Mouse (Mus musculus): ENCODE data around the gene Amn.

DNA sequence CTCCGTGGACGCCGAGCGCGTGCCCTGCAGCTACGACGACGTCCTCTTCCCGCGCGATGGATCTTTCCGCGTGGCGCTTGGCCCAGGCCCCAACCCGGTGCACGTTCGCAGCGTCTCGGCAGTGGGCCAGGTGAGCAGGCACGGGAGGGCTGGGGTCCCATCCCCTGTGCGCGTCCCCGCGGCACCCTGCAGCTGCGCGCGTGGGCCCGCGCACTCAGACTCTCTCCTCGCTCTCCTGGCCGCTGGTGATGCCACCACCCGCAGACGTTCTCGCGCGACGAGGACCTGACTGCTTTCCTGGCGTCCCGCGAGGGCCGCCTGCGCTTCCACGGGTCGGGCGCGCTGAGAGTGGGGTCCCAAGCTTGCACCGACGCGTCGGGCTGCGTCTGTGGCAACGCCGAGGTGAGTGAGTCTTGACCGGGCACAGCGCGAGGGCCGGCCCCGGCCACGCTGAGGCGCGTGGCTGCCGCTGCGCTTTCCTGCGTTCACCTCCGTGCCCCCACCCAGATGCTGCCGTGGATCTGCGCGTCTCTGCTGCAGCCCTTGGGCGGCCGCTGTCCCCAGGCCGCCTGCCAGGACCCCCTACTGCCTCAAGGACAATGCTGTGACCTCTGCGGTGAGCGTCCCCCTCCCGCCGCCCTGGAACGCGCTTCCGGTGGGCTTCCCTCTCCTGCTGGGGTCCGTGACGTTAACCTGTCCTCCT is 3.7 kb downstream of the Amn start:
- TF ChIP-seq CTCF (IDR thresholded peaks at IDR 0.05; ENCODE audit: extremely low read depth, insufficient read length, insufficient replicate concordance, low read depth, low read length) (no peak), POLR2A (IDR thresholded peaks at IDR 0.05; ENCODE audit: low read depth, low read length) (no peak)
